Mouse (Mus musculus) adrenal gland, adult 2 months (tissue): ENCODE results near the gene Adam22. TPM values are rescaled to one million over a fixed set of nuclear protein-coding genes. Genes with fewer than 3 reads are reported as not detected.
"Not testable (repeated sequence)": the region's sequence is repeated elsewhere in the genome, so short reads cannot be mapped to it uniquely, and the experiment has no call there.

Source experiments
- DNase-seq: peaks from one replicate; pipeline ENCODE4 v3.0.0; 2021
- polyA plus RNA-seq: library from polyadenylated mRNA; depleted of rRNA; stranded (reverse); fragments of >200 nt; gene quantifications from 2 replicates; pipeline ENCODE4 v1.2.3, GENCODE M21; 2012
- total RNA-seq, 2 experiments: library from RNA; stranded (reverse); gene quantifications; 2 replicates each; pipeline ENCODE4 v1.2.3; 2021

Adam22 gene
- total and polyA plus RNA-seq, 3 experiments, result 0.37 to 3.9 (median 2.5) TPM

- DNase-seq, result no peak
Measured at GRCm38 (mm10) chr5:8326671-8327070, 41.3 kb downstream of the Adam22 start.

- DNase-seq, result peak; percentile 54
Measured at GRCm38 (mm10) chr5:8312324-8312723, 55.6 kb downstream of the Adam22 start.

- no peak for DNase-seq
Measured at GRCm38 (mm10) chr5:8310907-8311306, 57.1 kb downstream of the Adam22 start.

- no peak for DNase-seq
Measured at GRCm38 (mm10) chr5:8297719-8298419, 70.1 kb downstream of the Adam22 start.

GRCm38 (mm10) chr5:8293287-8293686 is 74.7 kb downstream of the Adam22 start:
- DNase-seq, result peak; percentile 38

- no peak for DNase-seq
Measured at GRCm38 (mm10) chr5:8291496-8291895, 76.5 kb downstream of the Adam22 start.

- no peak for DNase-seq
Measured at GRCm38 (mm10) chr5:8289678-8290614, 78.0 kb downstream of the Adam22 start.

- DNase-seq, result no peak
Measured at GRCm38 (mm10) chr5:8284123-8284522, 83.8 kb downstream of the Adam22 start.

- no peak for DNase-seq
Measured at GRCm38 (mm10) chr5:8276141-8276540, 91.8 kb downstream of the Adam22 start.

- no peak for DNase-seq
Measured at GRCm38 (mm10) chr5:8257366-8257765, 110.6 kb downstream of the Adam22 start.

GRCm38 (mm10) chr5:8256487-8256886 is 111.5 kb downstream of the Adam22 start:
- DNase-seq, result no peak

- no peak for DNase-seq
Measured at GRCm38 (mm10) chr5:8244696-8245095, 123.3 kb downstream of the Adam22 start.

- DNase-seq, result no peak
Measured at GRCm38 (mm10) chr5:8243064-8243615, 124.8 kb downstream of the Adam22 start.

- no peak for DNase-seq
Measured at GRCm38 (mm10) chr5:8242660-8243059, 125.3 kb downstream of the Adam22 start.

GRCm38 (mm10) chr5:8227073-8227472 is 140.9 kb downstream of the Adam22 start:
- no peak for DNase-seq

GRCm38 (mm10) chr5:8224321-8224705 is 143.6 kb downstream of the Adam22 start:
- DNase-seq, result no peak

- DNase-seq, result no peak
Measured at GRCm38 (mm10) chr5:8223597-8224320, 144.2 kb downstream of the Adam22 start.

GRCm38 (mm10) chr5:8221630-8222029 is 146.3 kb downstream of the Adam22 start:
- DNase-seq, result no peak

GRCm38 (mm10) chr5:8215841-8216240 is 152.1 kb downstream of the Adam22 start:
- no peak for DNase-seq

- not testable (repeated sequence) for DNase-seq
Measured at GRCm38 (mm10) chr5:8184992-8185391, 183.0 kb downstream of the Adam22 start.

- DNase-seq, result no peak
Measured at GRCm38 (mm10) chr5:8180646-8181045, 187.3 kb downstream of the Adam22 start.

- no peak for DNase-seq
Measured at GRCm38 (mm10) chr5:8178111-8178510, 189.8 kb downstream of the Adam22 start.
